Mouse (Mus musculus) layer of hippocampus, adult 9-10 months (tissue): ENCODE results near the gene Mogat2.

Experiments used
- DNase-seq: peaks from one replicate; pipeline ENCODE4 v3.0.0; 2022; ENCODE audit warnings: low spot score

Mogat2 gene

GRCm38 (mm10) chr7:99194511-99194910, 43.9 kb downstream of the Mogat2 start:
- DNase-seq: no peak

GRCm38 (mm10) chr7:99193926-99194325, 44.5 kb downstream of the Mogat2 start:
- no peak for DNase-seq

GRCm38 (mm10) chr7:99191411-99191810, 47.0 kb downstream of the Mogat2 start:
- DNase-seq: no peak

- DNase-seq: no peak
These were observed 48.5 kb downstream of the Mogat2 start for GRCm38 (mm10) chr7:99189885-99190284.

- no peak for DNase-seq
These were observed 49.8 kb downstream of the Mogat2 start for GRCm38 (mm10) chr7:99188630-99189029.

GRCm38 (mm10) chr7:99187451-99187850, 51.0 kb downstream of the Mogat2 start:
- DNase-seq: no peak

GRCm38 (mm10) chr7:99185405-99185804, 53.0 kb downstream of the Mogat2 start:
- no peak for DNase-seq

- DNase-seq: no peak
These were observed 54.7 kb downstream of the Mogat2 start for GRCm38 (mm10) chr7:99183751-99184150.

- DNase-seq: peak; percentile 86
These were observed 55.8 kb downstream of the Mogat2 start, which contains the start of gene Dgat2 for GRCm38 (mm10) chr7:99182432-99183172. Dgat2 (minus strand) TSS chr7:99182719.

GRCm38 (mm10) chr7:99181619-99182431, 56.6 kb downstream of the Mogat2 start:
- DNase-seq: peak; percentile 22

- no peak for DNase-seq
These were observed 58.3 kb downstream of the Mogat2 start for GRCm38 (mm10) chr7:99180162-99180561.

- DNase-seq: no peak
These were observed 59.1 kb downstream of the Mogat2 start for GRCm38 (mm10) chr7:99179271-99179670.

GRCm38 (mm10) chr7:99177386-99177785, 61.0 kb downstream of the Mogat2 start:
- no peak for DNase-seq

GRCm38 (mm10) chr7:99175666-99176065, 62.8 kb downstream of the Mogat2 start:
- DNase-seq: no peak

GRCm38 (mm10) chr7:99175118-99175517, 63.3 kb downstream of the Mogat2 start:
- DNase-seq: no peak

- DNase-seq: no peak
These were observed 64.4 kb downstream of the Mogat2 start for GRCm38 (mm10) chr7:99174006-99174405.

GRCm38 (mm10) chr7:99172898-99173297, 65.5 kb downstream of the Mogat2 start:
- no peak for DNase-seq

GRCm38 (mm10) chr7:99171730-99172463, 66.5 kb downstream of the Mogat2 start:
- DNase-seq: no peak

- no peak for DNase-seq
These were observed 67.9 kb downstream of the Mogat2 start for GRCm38 (mm10) chr7:99170519-99170918.

- DNase-seq: no peak
These were observed 68.6 kb downstream of the Mogat2 start for GRCm38 (mm10) chr7:99169717-99170403.
